Mouse (Mus musculus): ENCODE results near the gene Zmat5. TPM values are rescaled to one million over a fixed set of nuclear protein-coding genes. Genes with fewer than 3 reads are reported as not detected.
A peak's percentile ranks its signal among the peaks of the same experiment; 100 is the strongest.

Zmat5 gene
- polyA plus RNA-seq, 1 experiment from 2014 or later = 62.6 TPM

- Histone ChIP-seq H3K36me3 (ENCODE audit: control insufficient read depth, insufficient read depth) (peaks cover 40% of the 10 kb centered on the region), H3K4me1 (replicated peaks; ENCODE audit: control insufficient read depth, insufficient read depth, low read length) (no peaks in the 10 kb centered on the region), H3K4me3 (ENCODE audit: low read depth, low read length) (no peak overlapping the region), H3K9me3 (ENCODE audit: control insufficient read depth) (no peaks in the 10 kb centered on the region), H3K9ac (ENCODE audit: low read depth, low read length) (no peak overlapping the region), H3K4me2 (replicated peaks; ENCODE audit: low read depth) (no peak overlapping the region), H3K27me3 (replicated peaks; ENCODE audit: control insufficient read depth, insufficient read depth, low read length) (no peaks in the 10 kb centered on the region), H3K27ac (ENCODE audit: low read depth, low read length) (no peak overlapping the region)
- peak; percentile 74 for TF ChIP-seq CTCF (IDR thresholded peaks at IDR 0.05; ENCODE audit: low read depth)
- WGBS = 35% methylated on average over 3 of the region's 3 CpGs
- ATAC-seq = no peak
Measured at GRCm38 (mm10) chr11:4772925-4773324, 68.4 kb downstream of the Zmat5 start.

GRCm38 (mm10) chr11:4780927-4781326 lies 76.4 kb downstream of the Zmat5 start:
- WGBS = 76% methylated on average over 3 of the region's 3 CpGs

GRCm38 (mm10) chr11:4783116-4783515 lies 78.6 kb downstream of the Zmat5 start:
- no peaks in the 10 kb centered on the region for H3K27me3 ChIP-seq (replicated peaks; ENCODE audit: control insufficient read depth, insufficient read depth, low read length)
- H3K4me3 ChIP-seq (ENCODE audit: low read depth, low read length) = no peak overlapping the region
- ATAC-seq = no peak
- no peaks in the 10 kb centered on the region for H3K4me1 ChIP-seq (replicated peaks; ENCODE audit: control insufficient read depth, insufficient read depth, low read length)
- H3K9ac ChIP-seq (ENCODE audit: low read depth, low read length) = no peak overlapping the region
- no peak overlapping the region for H3K27ac ChIP-seq (ENCODE audit: low read depth, low read length)
- peaks cover 51% of the 10 kb centered on the region for H3K36me3 ChIP-seq (ENCODE audit: control insufficient read depth, insufficient read depth)
- WGBS = 93% methylated on average over 3 of the region's 3 CpGs
- no peak for TF ChIP-seq CTCF (IDR thresholded peaks at IDR 0.05; ENCODE audit: low read depth)
- no peaks in the 10 kb centered on the region for H3K9me3 ChIP-seq (ENCODE audit: control insufficient read depth)
- H3K4me2 ChIP-seq (replicated peaks; ENCODE audit: low read depth) = no peak overlapping the region

More at GRCm38 (mm10) chr11:4780927-4781326, 76.4 kb downstream of the Zmat5 start:
- no peak overlapping the region for H3K9ac ChIP-seq (ENCODE audit: low read depth, low read length)
- H3K27me3 ChIP-seq (replicated peaks; ENCODE audit: control insufficient read depth, insufficient read depth, low read length) = no peaks in the 10 kb centered on the region
- no peak for TF ChIP-seq CTCF (IDR thresholded peaks at IDR 0.05; ENCODE audit: low read depth)
- no peak for ATAC-seq
- H3K9me3 ChIP-seq (ENCODE audit: control insufficient read depth) = no peaks in the 10 kb centered on the region
- H3K36me3 ChIP-seq (ENCODE audit: control insufficient read depth, insufficient read depth) = peaks cover 46% of the 10 kb centered on the region
- H3K4me3 ChIP-seq (ENCODE audit: low read depth, low read length) = no peak overlapping the region
- H3K27ac ChIP-seq (ENCODE audit: low read depth, low read length) = no peak overlapping the region
- no peaks in the 10 kb centered on the region for H3K4me1 ChIP-seq (replicated peaks; ENCODE audit: control insufficient read depth, insufficient read depth, low read length)
- H3K4me2 ChIP-seq (replicated peaks; ENCODE audit: low read depth) = no peak overlapping the region

- no peak overlapping the region for H3K27ac ChIP-seq (ENCODE audit: low read depth, low read length)
- H3K4me2 ChIP-seq (replicated peaks; ENCODE audit: low read depth) = no peak overlapping the region
- H3K4me1 ChIP-seq (replicated peaks; ENCODE audit: control insufficient read depth, insufficient read depth, low read length) = no peaks in the 10 kb centered on the region
- H3K36me3 ChIP-seq (ENCODE audit: control insufficient read depth, insufficient read depth) = peaks cover 55% of the 10 kb centered on the region
- no peak for ATAC-seq
- H3K4me3 ChIP-seq (ENCODE audit: low read depth, low read length) = no peak overlapping the region
- H3K9me3 ChIP-seq (ENCODE audit: control insufficient read depth) = no peaks in the 10 kb centered on the region
- 75% methylated on average over 5 of the region's 5 CpGs for WGBS
- H3K27me3 ChIP-seq (replicated peaks; ENCODE audit: control insufficient read depth, insufficient read depth, low read length) = no peaks in the 10 kb centered on the region
- TF ChIP-seq CTCF (IDR thresholded peaks at IDR 0.05; ENCODE audit: low read depth) = no peak
- no peak overlapping the region for H3K9ac ChIP-seq (ENCODE audit: low read depth, low read length)
Measured at GRCm38 (mm10) chr11:4784629-4785142, 80.2 kb downstream of the Zmat5 start.

Other genes starting within 250 kb of the Zmat5 start
- 9.8 and 10.0 TPM in 2 replicates for gene Mtmr3, start 109.8 kb upstream of the Zmat5 start, polyA plus RNA-seq (2015; fragmentation: Nextera tagmentation; extraction: Ambion mirVana)
- gene Gm11032, start 84.6 kb upstream of the Zmat5 start, polyA plus RNA-seq (2015; fragmentation: Nextera tagmentation; extraction: Ambion mirVana) = not detected in 2 replicates
- 17.1 and 18.1 TPM in 2 replicates for gene Ascc2, start 66.9 kb upstream of the Zmat5 start, polyA plus RNA-seq (2015; fragmentation: Nextera tagmentation; extraction: Ambion mirVana)
- 1,715 and 1,847 TPM in 2 replicates for gene Uqcr10, start 336 bp upstream of the Zmat5 start, polyA plus RNA-seq (2015; fragmentation: Nextera tagmentation; extraction: Ambion mirVana)
- 0.10 and 0.13 TPM in 2 replicates for gene Cabp7, start 42.1 kb downstream of the Zmat5 start, polyA plus RNA-seq (2015; fragmentation: Nextera tagmentation; extraction: Ambion mirVana)
- 16.0 and 16.6 TPM in 2 replicates for gene Nf2, start 144.9 kb downstream of the Zmat5 start, polyA plus RNA-seq (2015; fragmentation: Nextera tagmentation; extraction: Ambion mirVana)
- 59.1 and 62.0 TPM in 2 replicates for gene Nipsnap1, start 169.3 kb downstream of the Zmat5 start, polyA plus RNA-seq (2015; fragmentation: Nextera tagmentation; extraction: Ambion mirVana)
- gene Thoc5, start 190.6 kb downstream of the Zmat5 start, polyA plus RNA-seq (2015; fragmentation: Nextera tagmentation; extraction: Ambion mirVana) = 15.9 TPM in 2 replicates
- gene Nefh, start 243.4 kb downstream of the Zmat5 start, polyA plus RNA-seq (2015; fragmentation: Nextera tagmentation; extraction: Ambion mirVana) = 0.25 and 0.26 TPM in 2 replicates

All from intestine, postnatal 0 days (tissue).